Mouse (Mus musculus) hindbrain, embryonic 16.5 days (tissue): ENCODE measurements around the gene Acsl3. TPM values are rescaled to one million over a fixed set of nuclear protein-coding genes. Genes with fewer than 3 reads are reported as not detected.

Experiments
- ATAC-seq: fragments of 200-750 bp; cut with Nextera tagmentation; 2 replicates; pipeline ENCODE4 v1.8.0; 2017; ENCODE audit warnings: moderate TSS enrichment, moderate library complexity
- H3K27ac ChIP-seq: fragments of 300-500 bp; sonication (generic); 2 replicates; pipeline ENCODE4 v1.5.1; 2014; ENCODE audit warnings: low read depth, mild to moderate bottlenecking, control low read depth, low read length, moderate library complexity
- H3K27me3 ChIP-seq: fragments of 300-500 bp; sonication (generic); replicated peaks from 2 replicates; pipeline ENCODE4 v1.6.1; 2014; ENCODE audit warnings: low read length; ENCODE audit not compliant: control insufficient read depth, insufficient read depth
- H3K36me3 ChIP-seq: fragments of 300-500 bp; sonication (generic); 2 replicates; pipeline ENCODE4 v1.6.1; 2014; ENCODE audit warnings: mild to moderate bottlenecking, low read length, moderate library complexity, mixed read lengths; ENCODE audit not compliant: control insufficient read depth, insufficient read depth
- H3K4me1 ChIP-seq: fragments of 300-500 bp; sonication (generic); 2 replicates; pipeline ENCODE4 v1.6.1; 2014; ENCODE audit warnings: low read depth, low read length; ENCODE audit not compliant: control insufficient read depth, insufficient read depth
- H3K4me2 ChIP-seq: fragments of 300-500 bp; sonication (generic); 2 replicates; pipeline ENCODE4 v1.6.1; 2014; ENCODE audit warnings: mild to moderate bottlenecking, low read length, control low read depth, moderate library complexity
- H3K4me3 ChIP-seq: fragments of 300-500 bp; sonication (generic); 2 replicates; pipeline ENCODE4 v1.5.1; 2014; ENCODE audit warnings: mild to moderate bottlenecking, low read length, control low read depth, moderate library complexity
- H3K9ac ChIP-seq: fragments of 300-500 bp; sonication (generic); 2 replicates; pipeline ENCODE4 v1.6.1; 2014; ENCODE audit warnings: low read depth, mild to moderate bottlenecking, control low read depth, low read length, moderate library complexity
- H3K9me3 ChIP-seq: fragments of 300-500 bp; sonication (generic); 2 replicates; pipeline ENCODE4 v1.6.1; 2014; ENCODE audit warnings: mild to moderate bottlenecking, low read length, moderate library complexity; ENCODE audit not compliant: control insufficient read depth
- WGBS: fragments of 180-500 bp; shearing (Covaris S2); extraction: QIAGEN DNeasy Blood & Tissue Kit; methylation state at CpG from one replicate; pipeline ENCODE4 v1.1.7; 2014; 5-methylcytosine and 5-hydroxymethylcytosine counted together
- polyA plus RNA-seq: library from polyadenylated mRNA; unstranded; fragments of >200 nt; fragmentation: Nextera tagmentation; extraction: Ambion mirVana; gene quantifications from 2 replicates; pipeline ENCODE4 v1.2.1, GENCODE M21; 2015

The Acsl3 gene
- polyA plus RNA-seq, 1 experiment from 2014 or later: 106 TPM

DNA sequence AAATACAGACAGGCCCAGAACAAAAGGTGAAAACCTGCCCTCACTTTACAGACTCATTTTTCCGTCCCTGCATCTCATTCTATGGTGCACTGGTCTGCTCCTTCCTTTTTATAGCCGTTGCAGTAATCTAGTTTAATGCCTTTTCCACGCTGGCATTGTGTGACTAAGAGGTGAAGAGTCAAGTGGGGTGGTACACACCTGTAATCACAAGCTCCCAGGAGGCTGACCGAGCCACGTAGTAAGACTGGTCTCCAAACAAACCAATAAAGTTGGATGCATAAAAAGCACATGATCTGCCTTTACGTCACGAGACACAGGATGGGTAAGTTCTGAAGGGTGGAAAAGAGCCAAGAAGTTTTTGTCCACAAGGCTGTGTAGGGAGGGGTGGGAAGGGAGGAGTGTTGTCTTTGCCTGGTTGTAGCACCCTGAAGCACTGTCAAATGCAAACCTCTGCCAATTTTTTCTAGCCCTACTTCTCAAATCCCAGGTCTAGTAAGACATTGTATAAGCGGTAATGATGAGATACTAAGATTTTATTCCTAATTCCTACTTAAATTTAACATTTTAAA lies 10.2 kb upstream of the Acsl3 start:
- 65% methylated on average over 8 of the region's 8 CpGs for WGBS
- Histone ChIP-seq H3K9ac (no peak overlapping the region), H3K27ac (no peak overlapping the region), H3K4me3 (no peak overlapping the region), H3K4me2 (no peak overlapping the region), H3K4me1 (no peaks in the 10 kb centered on the region), H3K27me3 (no peaks in the 10 kb centered on the region), H3K36me3 (no peaks in the 10 kb centered on the region), H3K9me3 (no peaks in the 10 kb centered on the region)
- no peak for ATAC-seq

DNA sequence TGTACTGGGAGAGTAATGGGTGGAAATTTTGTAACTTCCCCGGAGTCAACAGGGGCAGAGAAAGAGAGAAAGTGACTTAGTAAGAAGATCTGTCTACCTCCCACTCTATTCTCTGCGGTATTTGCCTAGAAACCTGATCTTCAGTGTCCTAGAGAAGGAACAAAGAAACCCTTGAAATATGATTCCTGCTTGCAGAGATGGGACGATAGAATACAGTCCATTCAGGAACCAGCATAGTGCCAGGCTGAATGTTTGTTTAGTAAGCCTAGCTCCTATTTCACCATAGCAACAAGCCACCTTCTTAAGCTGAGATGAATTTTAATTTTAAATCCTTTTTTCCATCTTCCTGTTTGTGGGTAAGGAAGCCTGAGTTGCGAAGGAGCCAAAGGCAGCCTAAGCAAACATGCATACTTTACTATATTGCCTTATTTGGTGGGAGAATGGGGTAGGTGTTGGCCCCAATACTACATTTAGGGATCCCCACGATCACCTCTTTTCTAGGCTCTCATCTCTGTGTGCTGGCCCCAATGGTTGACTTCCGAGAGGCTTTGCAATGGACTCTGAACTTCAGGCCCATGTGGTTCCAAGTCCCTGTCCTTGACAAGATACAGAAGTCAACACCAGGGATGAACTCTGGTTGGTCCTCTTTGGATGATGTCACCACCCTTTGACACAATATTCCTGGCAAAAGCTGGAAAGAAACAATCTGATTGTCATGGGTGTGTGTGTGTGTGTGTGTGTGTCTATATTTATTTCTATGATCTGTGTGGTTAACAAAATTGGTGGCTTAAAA lies 8.2 kb upstream of the Acsl3 start:
- H3K27me3 ChIP-seq: no peaks in the 10 kb centered on the region
- no peak overlapping the region for H3K9ac ChIP-seq
- no peaks in the 10 kb centered on the region for H3K9me3 ChIP-seq
- ATAC-seq: no peak
- no peak overlapping the region for H3K27ac ChIP-seq
- no peaks in the 10 kb centered on the region for H3K4me1 ChIP-seq
- H3K4me2 ChIP-seq: no peak overlapping the region
- 48% methylated on average over 6 of the region's 6 CpGs for WGBS
- H3K36me3 ChIP-seq: no peaks in the 10 kb centered on the region
- no peak overlapping the region for H3K4me3 ChIP-seq

DNA sequence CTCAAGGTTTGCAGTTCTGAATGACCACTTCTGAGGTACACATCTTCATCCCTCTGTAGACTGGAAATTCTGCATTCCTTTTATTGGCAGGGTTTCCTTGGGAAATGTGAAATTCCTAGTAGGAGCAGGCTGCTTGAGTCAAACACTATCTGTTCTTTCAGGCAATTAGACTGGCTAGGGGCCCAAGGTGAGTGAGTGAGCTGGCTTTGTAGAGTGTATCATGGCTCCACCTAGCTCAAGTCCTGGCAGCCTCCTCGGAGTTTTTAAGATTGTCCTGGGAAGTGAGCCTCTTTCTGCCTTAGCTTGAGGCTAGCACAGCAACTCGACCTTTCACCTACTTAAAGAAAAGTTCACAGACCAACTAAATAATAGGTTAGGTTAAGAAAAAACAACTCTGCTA lies 1.2 kb upstream of the Acsl3 start:
- Histone ChIP-seq H3K27me3 (no peaks in the 10 kb centered on the region), H3K9ac (no peak overlapping the region), H3K4me1 (peaks cover 21% of the 10 kb centered on the region), H3K9me3 (no peaks in the 10 kb centered on the region), H3K36me3 (no peaks in the 10 kb centered on the region), H3K27ac (no peak overlapping the region), H3K4me3 (no peak overlapping the region), H3K4me2 (no peak overlapping the region)
- no peak for ATAC-seq
- WGBS: 18% methylated on average over 2 of the region's 2 CpGs

DNA sequence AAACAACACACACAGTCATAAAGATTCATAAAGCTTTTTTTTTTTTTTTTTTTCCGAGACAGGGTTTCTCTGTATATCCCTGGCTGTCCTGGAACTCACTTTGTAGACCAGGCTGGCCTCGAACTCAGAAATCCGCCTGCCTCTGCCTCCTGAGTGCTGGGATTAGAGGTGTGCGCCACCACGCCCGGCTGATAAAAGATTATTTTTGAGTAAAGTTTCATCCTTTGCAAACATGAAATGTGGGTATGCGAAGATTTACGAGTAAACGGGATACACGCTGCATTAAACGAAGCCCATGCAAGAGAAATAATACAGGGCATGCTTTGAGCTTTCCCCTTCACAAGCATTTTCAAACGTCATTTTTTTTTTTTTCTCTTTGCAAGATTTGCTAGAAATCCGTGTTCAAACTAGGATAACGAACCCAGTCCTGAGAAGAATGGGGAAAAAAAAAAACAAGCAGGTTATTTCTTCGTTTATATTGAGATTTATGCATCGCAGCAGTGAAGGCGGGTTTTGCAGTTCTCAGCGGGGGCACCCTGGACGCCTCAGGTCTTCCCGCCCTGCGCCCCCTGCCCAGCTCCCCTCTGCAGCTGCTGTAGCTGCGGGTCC lies 500 bp upstream of the Acsl3 start:
- Histone ChIP-seq H3K9me3 (no peaks in the 10 kb centered on the region), H3K9ac (peak overlapping the region; percentile 97), H3K27me3 (no peaks in the 10 kb centered on the region), H3K4me1 (peaks cover 21% of the 10 kb centered on the region), H3K27ac (peak overlapping the region; percentile 97), H3K36me3 (no peaks in the 10 kb centered on the region), H3K4me3 (peak overlapping the region; percentile 90), H3K4me2 (peak overlapping the region; percentile 59)
- ATAC-seq: no peak
- WGBS: 28% methylated on average over 22 of the region's 22 CpGs

DNA sequence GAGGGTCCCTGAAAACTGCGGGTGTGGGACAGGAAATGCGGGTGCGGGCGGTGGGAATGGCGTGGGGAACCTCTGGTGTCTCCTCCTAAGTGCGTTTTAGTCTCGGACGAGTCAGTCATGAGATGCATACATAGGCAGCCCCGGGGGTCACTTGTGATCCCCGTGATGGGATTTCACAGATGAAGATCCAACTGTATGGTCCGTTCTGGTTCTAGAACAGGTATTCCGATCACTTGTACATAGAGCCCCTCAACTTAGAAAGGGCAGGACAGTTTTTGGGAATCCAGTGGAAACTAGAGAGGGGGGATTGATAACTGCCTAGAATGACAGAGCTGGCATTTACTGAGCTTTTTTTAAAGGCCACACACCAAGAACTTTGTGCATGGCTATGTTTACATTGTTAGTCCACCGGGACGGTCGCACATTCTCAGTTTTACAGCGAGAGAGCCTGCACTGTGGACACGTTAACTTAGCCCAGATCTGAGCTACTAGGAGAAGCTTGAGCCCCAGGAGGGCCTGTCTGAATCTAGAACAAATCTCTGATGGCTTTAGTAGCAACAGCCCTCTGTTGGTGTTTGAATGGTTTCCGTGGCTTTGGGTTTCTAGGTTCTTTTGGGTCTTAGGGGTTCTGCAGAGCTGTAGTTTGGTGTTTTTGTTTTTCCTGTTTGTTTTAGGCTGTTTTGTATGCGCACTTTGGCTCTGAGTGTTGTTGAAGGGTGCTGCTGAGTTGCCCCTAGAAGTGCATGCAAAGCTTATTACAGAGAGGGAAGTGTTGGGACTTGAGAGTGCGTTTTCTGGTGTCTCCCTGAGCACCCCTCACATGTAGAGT lies 1.0 kb downstream of the Acsl3 start:
- H3K4me1 ChIP-seq: peaks cover 21% of the 10 kb centered on the region
- peak overlapping the region; percentile 90 for H3K4me3 ChIP-seq
- no peaks in the 10 kb centered on the region for H3K9me3 ChIP-seq
- peak overlapping the region; percentile 97 for H3K9ac ChIP-seq
- H3K36me3 ChIP-seq: no peaks in the 10 kb centered on the region
- peak overlapping the region; percentile 86 for H3K4me2 ChIP-seq
- H3K27ac ChIP-seq: peak overlapping the region; percentile 97
- 1% methylated on average over 20 of the region's 20 CpGs for WGBS
- ATAC-seq: peak; percentile 5
- H3K27me3 ChIP-seq: no peaks in the 10 kb centered on the region

DNA sequence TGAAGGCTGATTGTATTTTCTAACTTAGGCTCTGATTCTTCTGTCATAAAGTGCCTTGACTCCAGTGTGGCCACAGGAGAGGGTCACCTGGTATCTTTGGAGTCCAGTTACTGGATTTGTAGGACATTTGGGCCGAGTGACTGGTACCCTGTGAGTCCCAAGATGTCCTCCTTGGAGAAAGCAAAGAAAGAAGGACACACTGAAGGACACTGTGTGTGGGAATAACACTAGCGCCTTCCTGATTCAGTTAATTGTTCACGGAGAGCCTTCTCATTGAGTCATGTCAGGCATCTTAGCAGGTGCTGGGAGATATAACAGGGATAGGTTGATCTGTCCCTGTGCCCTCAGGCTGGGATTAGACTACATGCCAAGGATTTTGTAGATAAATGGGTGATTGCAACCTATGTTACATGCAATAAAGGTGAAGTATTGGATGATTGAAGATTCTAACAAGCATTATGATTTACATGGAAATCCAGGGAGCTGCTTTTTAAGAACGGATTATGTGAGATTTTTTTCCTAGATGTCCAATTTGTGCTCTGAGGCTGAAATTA lies 1.7 kb downstream of the Acsl3 start:
- Histone ChIP-seq H3K9ac (peak overlapping the region; percentile 97), H3K27me3 (no peaks in the 10 kb centered on the region), H3K4me3 (peak overlapping the region; percentile 90), H3K27ac (no peak overlapping the region), H3K4me1 (peaks cover 21% of the 10 kb centered on the region), H3K4me2 (peak overlapping the region; percentile 86), H3K36me3 (peaks cover 3% of the 10 kb centered on the region; the same call in 1 of the 2 replicates), H3K9me3 (no peaks in the 10 kb centered on the region)
- WGBS: 21% methylated on average over 4 of the region's 4 CpGs
- ATAC-seq: no peak

DNA sequence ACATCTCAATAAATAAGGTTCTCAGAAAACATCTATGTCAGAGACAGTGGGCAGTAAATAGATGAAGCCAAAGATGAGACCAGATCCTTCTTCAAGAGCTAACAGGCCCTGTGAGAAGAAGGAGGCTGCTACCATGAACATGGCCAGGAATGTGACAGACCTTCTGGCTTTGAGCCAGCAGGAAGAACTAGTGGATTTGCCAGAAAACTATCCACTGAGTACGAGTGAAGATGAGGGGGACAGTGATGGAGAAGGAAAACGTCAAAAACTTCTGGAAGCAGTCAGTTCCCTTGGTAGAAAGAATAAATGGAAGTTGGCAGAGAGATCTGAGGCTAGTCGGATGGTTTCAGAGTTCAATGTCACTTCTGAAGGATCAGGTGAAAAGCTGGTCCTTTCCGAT lies 6.7 kb downstream of the Acsl3 start:
- H3K9me3 ChIP-seq: no peaks in the 10 kb centered on the region
- no peak overlapping the region for H3K9ac ChIP-seq
- ATAC-seq: no peak
- H3K27ac ChIP-seq: no peak overlapping the region
- H3K27me3 ChIP-seq: no peaks in the 10 kb centered on the region
- 82% methylated on average over 4 of the region's 4 CpGs for WGBS
- no peak overlapping the region for H3K4me3 ChIP-seq
- H3K36me3 ChIP-seq: peaks cover 13% of the 10 kb centered on the region; the same call in 1 of the 2 replicates
- H3K4me2 ChIP-seq: no peak overlapping the region
- peaks cover 16% of the 10 kb centered on the region for H3K4me1 ChIP-seq

DNA sequence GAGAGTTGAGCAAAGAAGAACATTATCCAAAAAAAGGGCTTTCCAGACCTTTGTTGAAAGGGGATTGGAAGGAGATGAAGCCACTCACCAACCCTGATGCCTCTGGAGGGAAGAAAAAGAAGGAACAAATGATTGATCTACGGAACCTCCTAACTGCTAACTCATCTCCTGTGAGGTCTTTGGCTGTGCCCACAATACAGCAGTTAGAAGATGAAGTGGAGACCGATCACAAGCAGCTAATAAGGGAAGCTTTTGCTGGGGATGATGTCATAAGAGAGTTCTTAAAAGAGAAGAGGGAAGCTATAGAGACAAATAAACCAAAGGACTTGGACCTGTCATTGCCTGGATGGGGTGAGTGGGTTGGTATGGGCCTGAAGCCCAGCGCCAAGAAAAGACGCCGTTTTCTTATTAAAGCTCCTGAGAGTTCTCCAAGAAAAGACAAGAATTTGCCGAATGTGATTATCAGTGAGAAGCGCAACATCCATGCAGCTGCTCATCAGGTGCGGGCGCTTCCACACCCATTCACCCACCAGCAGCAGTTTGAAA lies 8.4 kb downstream of the Acsl3 start:
- ATAC-seq: no peak
- no peak overlapping the region for H3K4me2 ChIP-seq
- H3K4me3 ChIP-seq: no peak overlapping the region
- H3K36me3 ChIP-seq: peaks cover 13% of the 10 kb centered on the region; the same call in 1 of the 2 replicates
- peaks cover 2% of the 10 kb centered on the region for H3K4me1 ChIP-seq
- 98% methylated on average over 9 of the region's 9 CpGs for WGBS
- H3K9ac ChIP-seq: no peak overlapping the region
- H3K27me3 ChIP-seq: no peaks in the 10 kb centered on the region
- no peaks in the 10 kb centered on the region for H3K9me3 ChIP-seq
- H3K27ac ChIP-seq: no peak overlapping the region
